Mouse (Mus musculus) bone marrow, adult 2 months (tissue): ENCODE data around the gene Ppp2r2d. TPM values are rescaled to one million over a fixed set of nuclear protein-coding genes. Genes with fewer than 3 reads are reported as not detected.
A peak's percentile ranks its signal among the peaks of the same experiment; 100 is the strongest.

Experiments used
- H3K27ac ChIP-seq: fragments of 200-500 bp; 2 replicates; pipeline ENCODE4 v1.5.1; 2012; ENCODE audit warnings: low read depth, mild to moderate bottlenecking, control low read depth, inconsistent platforms, low read length; ENCODE audit not compliant: control insufficient read depth, poor library complexity, insufficient read depth
- H3K4me1 ChIP-seq: fragments of 200-500 bp; 2 replicates; pipeline ENCODE4 v1.6.1; 2011; ENCODE audit warnings: low read length; ENCODE audit not compliant: control insufficient read depth, insufficient read depth
- H3K4me3 ChIP-seq: fragments of 200-500 bp; replicated peaks from 2 replicates; pipeline ENCODE3; 2011; ENCODE audit warnings: mild to moderate bottlenecking, low read depth, low read length, control low read depth; ENCODE audit not compliant: control insufficient read depth
- CTCF ChIP-seq: fragments of 200-500 bp; IDR thresholded peaks from 2 replicates; pipeline ENCODE4 v1.5.1; 2011; ENCODE audit warnings: low read length, control low read depth; ENCODE audit not compliant: control insufficient read depth, insufficient read depth
- POLR2A ChIP-seq: fragments of 200-500 bp; IDR thresholded peaks from 2 replicates; pipeline ENCODE4 v1.6.1; 2011; ENCODE audit warnings: low read depth, mild to moderate bottlenecking, control low read depth, low read length, borderline replicate concordance; ENCODE audit not compliant: control insufficient read depth
- WGBS: fragments of 180-500 bp; shearing (Covaris S2); methylation state at CpG from one replicate; pipeline ENCODE4 v1.1.7; 2018; 5-methylcytosine and 5-hydroxymethylcytosine counted together
- polyA plus RNA-seq: library from polyadenylated mRNA; stranded (reverse); fragments of >200 nt; gene quantifications from 2 replicates; pipeline ENCODE4 v1.2.4, GENCODE M21; 2011; ENCODE audit warnings: low replicate concordance; ENCODE audit not compliant: missing spikeins, insufficient read depth, insufficient read length

The Ppp2r2d gene
- polyA plus RNA-seq, 1 experiment: 47.0 TPM

GRCm38 (mm10) chr7:138907976-138908375, 62.1 kb downstream of the Ppp2r2d start:
- 85% methylated on average over 5 of the region's 5 CpGs for WGBS
- no peak for TF ChIP-seq POLR2A
- TF ChIP-seq CTCF: no peak
- Histone ChIP-seq H3K4me1 (no peaks in the 10 kb centered on the region; the same call in 1 of the 2 replicates), H3K27ac (no peak overlapping the region), H3K4me3 (no peak overlapping the region)

- 11% methylated on average over 10 of the region's 10 CpGs for WGBS
- peak overlapping the region; percentile 70; the same call in 1 of the 2 replicates for H3K27ac ChIP-seq
These were observed 62.9 kb downstream of the Ppp2r2d start for GRCm38 (mm10) chr7:138908768-138909276.

GRCm38 (mm10) chr7:138909277-138910192, 63.7 kb downstream of the Ppp2r2d start, which contains the start of gene Bnip3:
Gene Bnip3 (minus strand): TSS chr7:138909519.
- Histone ChIP-seq H3K4me3 (peak within 1 kb of the TSS; percentile 97), H3K4me1 (no peaks in the 10 kb centered on the region; the same call in 1 of the 2 replicates), H3K27ac (peak within 1 kb of the TSS; percentile 73)
- TF ChIP-seq CTCF: no peak
- peak; percentile 69; the same call in 1 of the 2 replicates for TF ChIP-seq POLR2A
- WGBS: under 1% methylated on average over 66 of the region's 66 CpGs

More at GRCm38 (mm10) chr7:138908768-138909276, 62.9 kb downstream of the Ppp2r2d start:
- peak overlapping the region; percentile 97 for H3K4me3 ChIP-seq
- no peak for TF ChIP-seq POLR2A
- TF ChIP-seq CTCF: no peak
- no peaks in the 10 kb centered on the region; the same call in 1 of the 2 replicates for H3K4me1 ChIP-seq

- H3K4me3 ChIP-seq: peak overlapping the region; percentile 68
- H3K4me1 ChIP-seq: no peaks in the 10 kb centered on the region; the same call in 1 of the 2 replicates
- no peak overlapping the region for H3K27ac ChIP-seq
- no peak for TF ChIP-seq POLR2A
- TF ChIP-seq CTCF: no peak
- 27% methylated on average over 7 of the region's 7 CpGs for WGBS
These were observed 64.3 kb downstream of the Ppp2r2d start for GRCm38 (mm10) chr7:138910193-138910562.

- WGBS: 71% methylated on average over 3 of the region's 3 CpGs
- no peaks in the 10 kb centered on the region; the same call in 1 of the 2 replicates for H3K4me1 ChIP-seq
- H3K4me3 ChIP-seq: no peak overlapping the region
- no peak overlapping the region for H3K27ac ChIP-seq
- TF ChIP-seq POLR2A (no peak), CTCF (no peak)
These were observed 67.7 kb downstream of the Ppp2r2d start for GRCm38 (mm10) chr7:138913616-138914015.

- TF ChIP-seq POLR2A: peak; percentile 54; the same call in 1 of the 2 replicates
- TF ChIP-seq CTCF: peak; percentile 31; the same call in 1 of the 2 replicates
- H3K27ac ChIP-seq: peak overlapping the region; percentile 82
- peaks cover 1% of the 10 kb centered on the region for H3K4me1 ChIP-seq
- WGBS: 1% methylated on average over 26 of the region's 26 CpGs
- peak overlapping the region; percentile 65 for H3K4me3 ChIP-seq
These were observed 73.5 kb downstream of the Ppp2r2d start for GRCm38 (mm10) chr7:138919156-138919944.

GRCm38 (mm10) chr7:138921611-138922010, 75.7 kb downstream of the Ppp2r2d start:
- H3K4me3 ChIP-seq: no peak overlapping the region
- WGBS: 86% methylated on average over 8 of the region's 8 CpGs
- H3K4me1 ChIP-seq: peaks cover 1% of the 10 kb centered on the region
- no peak overlapping the region for H3K27ac ChIP-seq
- TF ChIP-seq CTCF: no peak
- no peak for TF ChIP-seq POLR2A
